Mouse (Mus musculus): ENCODE results near the gene Fam117b. TPM values are rescaled to one million over a fixed set of nuclear protein-coding genes. Genes with fewer than 3 reads are reported as not detected.

The Fam117b gene
- polyA plus RNA-seq, 1 experiment from 2014 or later, result 26.8 TPM

GRCm38 (mm10) chr1:59915843-59916610, 3.2 kb downstream of the Fam117b start:
- no peak for ATAC-seq (ENCODE audit: low FRiP score, low read depth)
- no peaks in the 10 kb centered on the region for H3K27me3 ChIP-seq
- H3K9ac ChIP-seq (replicated peaks), result no peak overlapping the region
- H3K36me3 ChIP-seq, result no peaks in the 10 kb centered on the region
- no peak overlapping the region for H3K4me3 ChIP-seq
- WGBS, result 72% methylated on average over 10 of the region's 10 CpGs
- H3K4me2 ChIP-seq (replicated peaks), result no peak overlapping the region; the same call in 1 of the 2 replicates
- peaks cover 25% of the 10 kb centered on the region for H3K4me1 ChIP-seq
- H3K9me3 ChIP-seq, result no peaks in the 10 kb centered on the region
- no peak overlapping the region for H3K27ac ChIP-seq (replicated peaks)

GRCm38 (mm10) chr1:59917401-59917800, 4.6 kb downstream of the Fam117b start:
- no peaks in the 10 kb centered on the region for H3K27me3 ChIP-seq
- no peak overlapping the region for H3K4me3 ChIP-seq
- no peak overlapping the region for H3K9ac ChIP-seq (replicated peaks)
- no peaks in the 10 kb centered on the region for H3K36me3 ChIP-seq
- WGBS, result 87% methylated on average over 3 of the region's 3 CpGs
- H3K4me2 ChIP-seq (replicated peaks), result no peak overlapping the region
- no peak overlapping the region for H3K27ac ChIP-seq (replicated peaks)
- H3K9me3 ChIP-seq, result no peaks in the 10 kb centered on the region
- H3K4me1 ChIP-seq, result peaks cover 25% of the 10 kb centered on the region
- ATAC-seq (ENCODE audit: low FRiP score, low read depth), result no peak

- ATAC-seq (ENCODE audit: low FRiP score, low read depth), result no peak
- H3K9ac ChIP-seq (replicated peaks), result no peak overlapping the region
- H3K4me1 ChIP-seq, result peaks cover 25% of the 10 kb centered on the region
- H3K9me3 ChIP-seq, result no peaks in the 10 kb centered on the region
- H3K4me3 ChIP-seq, result no peak overlapping the region
- H3K27ac ChIP-seq (replicated peaks), result no peak overlapping the region
- no peak overlapping the region for H3K4me2 ChIP-seq (replicated peaks)
- no peaks in the 10 kb centered on the region for H3K36me3 ChIP-seq
- H3K27me3 ChIP-seq, result no peaks in the 10 kb centered on the region
Measured at GRCm38 (mm10) chr1:59918075-59918474, 5.3 kb downstream of the Fam117b start.

- H3K4me3 ChIP-seq, result no peak overlapping the region
- H3K36me3 ChIP-seq, result no peaks in the 10 kb centered on the region
- no peak overlapping the region for H3K4me2 ChIP-seq (replicated peaks)
- no peak overlapping the region for H3K9ac ChIP-seq (replicated peaks)
- no peaks in the 10 kb centered on the region for H3K4me1 ChIP-seq
- 78% methylated on average over 1 of the region's 1 CpGs for WGBS
- H3K27ac ChIP-seq (replicated peaks), result no peak overlapping the region
- H3K9me3 ChIP-seq, result no peaks in the 10 kb centered on the region
- ATAC-seq (ENCODE audit: low FRiP score, low read depth), result no peak
- H3K27me3 ChIP-seq, result no peaks in the 10 kb centered on the region
Measured at GRCm38 (mm10) chr1:59923201-59923600, 10.4 kb downstream of the Fam117b start.

GRCm38 (mm10) chr1:59923673-59924072, 10.9 kb downstream of the Fam117b start:
- Histone ChIP-seq H3K9ac (replicated peaks) (no peak overlapping the region), H3K4me2 (replicated peaks) (no peak overlapping the region), H3K4me3 (no peak overlapping the region), H3K9me3 (no peaks in the 10 kb centered on the region), H3K36me3 (no peaks in the 10 kb centered on the region), H3K27me3 (no peaks in the 10 kb centered on the region), H3K27ac (replicated peaks) (no peak overlapping the region), H3K4me1 (no peaks in the 10 kb centered on the region)
- ATAC-seq (ENCODE audit: low FRiP score, low read depth), result no peak
- WGBS, result 83% methylated on average over 1 of the region's 1 CpGs

GRCm38 (mm10) chr1:59924411-59924810, 11.6 kb downstream of the Fam117b start:
- WGBS, result 84% methylated on average over 2 of the region's 2 CpGs
- no peaks in the 10 kb centered on the region for H3K9me3 ChIP-seq
- no peak overlapping the region for H3K4me2 ChIP-seq (replicated peaks)
- H3K36me3 ChIP-seq, result no peaks in the 10 kb centered on the region
- no peak overlapping the region for H3K9ac ChIP-seq (replicated peaks)
- no peak for ATAC-seq (ENCODE audit: low FRiP score, low read depth)
- H3K4me3 ChIP-seq, result no peak overlapping the region
- H3K4me1 ChIP-seq, result no peaks in the 10 kb centered on the region
- no peak overlapping the region for H3K27ac ChIP-seq (replicated peaks)
- H3K27me3 ChIP-seq, result no peaks in the 10 kb centered on the region

GRCm38 (mm10) chr1:59926021-59926672, 13.3 kb downstream of the Fam117b start:
- Histone ChIP-seq H3K4me1 (no peaks in the 10 kb centered on the region), H3K9ac (replicated peaks) (no peak overlapping the region), H3K27me3 (no peaks in the 10 kb centered on the region), H3K9me3 (no peaks in the 10 kb centered on the region), H3K4me3 (no peak overlapping the region), H3K36me3 (no peaks in the 10 kb centered on the region), H3K4me2 (replicated peaks) (no peak overlapping the region), H3K27ac (replicated peaks) (no peak overlapping the region)
- WGBS, result 92% methylated on average over 3 of the region's 3 CpGs
- no peak for ATAC-seq (ENCODE audit: low FRiP score, low read depth)

GRCm38 (mm10) chr1:59927131-59927680, 14.4 kb downstream of the Fam117b start:
- Histone ChIP-seq H3K9me3 (no peaks in the 10 kb centered on the region), H3K9ac (replicated peaks) (no peak overlapping the region), H3K4me1 (no peaks in the 10 kb centered on the region), H3K36me3 (no peaks in the 10 kb centered on the region), H3K4me2 (replicated peaks) (no peak overlapping the region), H3K27me3 (no peaks in the 10 kb centered on the region), H3K27ac (replicated peaks) (no peak overlapping the region), H3K4me3 (no peak overlapping the region)
- 89% methylated on average over 2 of the region's 2 CpGs for WGBS
- ATAC-seq (ENCODE audit: low FRiP score, low read depth), result no peak

GRCm38 (mm10) chr1:59930926-59931325, 18.1 kb downstream of the Fam117b start:
- Histone ChIP-seq H3K4me2 (replicated peaks) (no peak overlapping the region), H3K9ac (replicated peaks) (no peak overlapping the region), H3K36me3 (no peaks in the 10 kb centered on the region), H3K27me3 (no peaks in the 10 kb centered on the region), H3K4me3 (no peak overlapping the region), H3K9me3 (no peaks in the 10 kb centered on the region), H3K4me1 (no peaks in the 10 kb centered on the region), H3K27ac (replicated peaks) (no peak overlapping the region)
- ATAC-seq (ENCODE audit: low FRiP score, low read depth), result no peak

- no peak overlapping the region for H3K27ac ChIP-seq (replicated peaks)
- H3K4me1 ChIP-seq, result 0 out of 2 replicates have a peak, but pooled peaks cover 3% of the 10 kb centered on the region
- H3K9ac ChIP-seq (replicated peaks), result no peak overlapping the region
- no peak for ATAC-seq (ENCODE audit: low FRiP score, low read depth)
- H3K9me3 ChIP-seq, result no peaks in the 10 kb centered on the region
- WGBS, result 89% methylated on average over 2 of the region's 2 CpGs
- no peak overlapping the region for H3K4me3 ChIP-seq
- no peak overlapping the region for H3K4me2 ChIP-seq (replicated peaks)
- no peaks in the 10 kb centered on the region for H3K36me3 ChIP-seq
- no peaks in the 10 kb centered on the region for H3K27me3 ChIP-seq
Measured at GRCm38 (mm10) chr1:59932991-59933390, 20.2 kb downstream of the Fam117b start.

- Histone ChIP-seq H3K9ac (replicated peaks) (no peak overlapping the region), H3K36me3 (no peaks in the 10 kb centered on the region), H3K4me2 (replicated peaks) (no peak overlapping the region), H3K27me3 (no peaks in the 10 kb centered on the region), H3K27ac (replicated peaks) (no peak overlapping the region), H3K4me3 (no peak overlapping the region), H3K9me3 (no peaks in the 10 kb centered on the region), H3K4me1 (0 out of 2 replicates have a peak, but pooled peaks cover 4% of the 10 kb centered on the region)
- WGBS, result 100% methylated on average over 1 of the region's 1 CpGs
- ATAC-seq (ENCODE audit: low FRiP score, low read depth), result no peak
Measured at GRCm38 (mm10) chr1:59941063-59941462, 28.3 kb downstream of the Fam117b start.

- Histone ChIP-seq H3K36me3 (no peaks in the 10 kb centered on the region), H3K27ac (replicated peaks) (no peak overlapping the region), H3K9me3 (no peaks in the 10 kb centered on the region), H3K9ac (replicated peaks) (no peak overlapping the region), H3K27me3 (no peaks in the 10 kb centered on the region), H3K4me2 (replicated peaks) (no peak overlapping the region), H3K4me1 (0 out of 2 replicates have a peak, but pooled peaks cover 2% of the 10 kb centered on the region), H3K4me3 (no peak overlapping the region)
- WGBS, result 85% methylated on average over 6 of the region's 6 CpGs
- no peak for ATAC-seq (ENCODE audit: low FRiP score, low read depth)
Measured at GRCm38 (mm10) chr1:59942057-59942790, 29.4 kb downstream of the Fam117b start.
